Comparison of ENCODE assay signal across 26 mouse cellular contexts in the genomic region with DNA sequence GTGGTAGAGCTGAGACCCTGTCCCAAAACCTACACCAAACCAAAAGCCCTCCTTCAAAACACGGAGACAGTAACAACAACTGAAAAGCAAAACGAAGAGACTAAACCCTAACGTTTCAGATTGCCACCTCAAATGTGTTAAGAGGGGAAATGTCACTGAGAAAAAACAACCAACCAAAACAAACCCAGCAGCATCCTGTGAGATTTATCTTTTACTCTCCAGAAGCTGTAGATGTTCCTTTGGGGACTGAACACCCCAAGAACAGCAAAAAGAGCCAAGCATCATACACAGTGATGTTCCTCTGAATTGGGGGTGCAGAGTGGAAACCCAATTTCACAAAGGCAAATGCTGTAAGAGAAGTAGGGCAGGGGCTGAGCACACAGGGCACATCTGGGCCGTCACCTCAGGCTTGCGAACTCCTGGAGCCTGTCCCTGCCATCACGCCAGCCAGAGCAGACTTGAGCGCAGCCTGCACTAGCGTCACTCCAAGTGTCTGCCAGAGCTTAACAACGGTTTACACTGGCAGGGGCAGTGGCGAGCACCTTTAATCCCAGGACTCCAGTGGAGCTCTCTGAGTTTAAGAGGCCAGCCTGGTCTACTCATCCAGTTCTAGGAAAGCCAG. TPM values are rescaled to one million over a fixed set of nuclear protein-coding genes. Genes with fewer than 3 reads are reported as not detected.
DNase-seq lines count a peak whose midpoint lies in the region; ATAC-seq and TF ChIP-seq lines count a peak whose summit lies in the region.
"Had no signal": no experiment of that assay in that cellular context is flagged by ENCODE, and none has a peak within 500 bp of the region (broad histone marks: within the 10 kb centered on the region; RNA-seq: fewer than 3 reads in every experiment).

No protein-coding gene starts in this region.

- H3K27me3 ChIP-seq in spleen, adult 2 months (ENCODE audit: control insufficient read depth, insufficient read depth, low read length) = no peaks in the 10 kb centered on the region
- H3K27me3 ChIP-seq: hindbrain, embryonic 12.5 days; limb, embryonic 15.5 days; liver, embryonic 15.5 days; neural tube, embryonic 12.5 days had no signal

- WGBS in spleen, adult 2 months = 85% methylated on average over 10 of the region's 10 CpGs

- intact Hi-C loops in gastrocnemius, adult 2 months (cut with DNase I) = no loop called here

- peak; percentile 70 for DNase-seq in gastrocnemius, adult 2 months
- DNase-seq in gastrocnemius, postnatal 4 days (ENCODE audit: low spot score in 2 of 2) = no peak
- DNase-seq in spleen, adult 2 months (ENCODE audit: low read depth in 1 of 2, low spot score in 2 of 2) = no peak
- DNase-seq in spleen, postnatal 14 days (ENCODE audit: low spot score in 2 of 2) = no peak
- DNase-seq in naive thymus-derived CD4-positive, alpha-beta T cell, adult 2 months (ENCODE audit: low read depth) = peak; percentile 51
- DNase-seq in layer of hippocampus, adult 8-10 months (ENCODE audit: low spot score in 2 of 2) = no peak
- DNase-seq: cerebellum, adult 11-12 months; cerebellum, postnatal 10 days; forebrain, postnatal 0 days; heart, postnatal 36 days; kidney, adult 9 months; kidney, postnatal 10 days; layer of hippocampus, adult 9-11 months; lung, embryonic 14.5 days; lung, postnatal 14 days; right cerebral cortex, adult 18-20 months had no signal

- peaks cover 40% of the 10 kb centered on the region for H3K36me3 ChIP-seq in spleen, adult 2 months (ENCODE audit: control insufficient read depth, insufficient read depth, low read length)

- no peak overlapping the region for H3K4me3 ChIP-seq in gastrocnemius, adult 2 months
- H3K4me3 ChIP-seq in spleen, adult 2 months (ENCODE audit: extremely low read depth, insufficient read depth, insufficient read length) = no peak overlapping the region
- H3K4me3 ChIP-seq: erythroblast, embryonic 14.5 days; heart, embryonic 10.5 days; hindbrain, embryonic 12.5 days; limb, embryonic 10.5 days; limb, embryonic 15.5 days; liver, embryonic 15.5 days; neural tube, embryonic 12.5 days had no signal

- H3K27ac ChIP-seq in gastrocnemius, adult 2 months = peak overlapping the region; percentile 74
- peak overlapping the region; percentile 77 for H3K27ac ChIP-seq in spleen, adult 2 months (ENCODE audit: insufficient read depth, low read length)
- H3K27ac ChIP-seq: heart, embryonic 10.5 days; hindbrain, embryonic 12.5 days; hindbrain, postnatal 0 days; limb, embryonic 10.5 days; limb, embryonic 15.5 days; liver, embryonic 15.5 days; neural tube, embryonic 12.5 days had no signal

- peaks cover 7% of the 10 kb centered on the region; the same call in 1 of the 2 replicates for H3K4me1 ChIP-seq in spleen, adult 2 months (ENCODE audit: control insufficient read depth, insufficient read depth, insufficient read length)
- H3K4me1 ChIP-seq: heart, embryonic 10.5 days; hindbrain, embryonic 12.5 days; limb, embryonic 10.5 days; limb, embryonic 15.5 days; liver, embryonic 15.5 days; neural tube, embryonic 12.5 days had no signal

- no peak for TF ChIP-seq CTCF in gastrocnemius, adult 2 months (IDR thresholded peaks at IDR 0.05)
- TF ChIP-seq CTCF in spleen, adult 2 months (IDR thresholded peaks at IDR 0.05; ENCODE audit: extremely low read depth, insufficient read depth, insufficient read length, insufficient replicate concordance) = no peak

- peak; percentile 66 for ATAC-seq in CD4-positive, CD25-positive, alpha-beta regulatory T cell, adult 4 months
- ATAC-seq: forebrain, postnatal 0 days; hindbrain, postnatal 0 days; midbrain, embryonic 16.5 days had no signal

- no peak for TF ChIP-seq POLR2A in spleen, adult 2 months (IDR thresholded peaks at IDR 0.05; ENCODE audit: low read depth, low read length)

RNA-seq across cellular contexts. Expression of a gene that starts 17.8 kb away (rescaled TPM):
- 10 to 100 TPM; 28.6 to 49.6 TPM for total RNA-seq in gastrocnemius, adult 2 months (2021)
- total RNA-seq in gastrocnemius, postnatal 4 days (2021) = 10 to 100 TPM; 28.4 to 32.2 TPM
- polyA plus RNA-seq in spleen, adult 2 months (2012; rRNA removed) = 47.7 and 57.3 TPM in 2 replicates
- 10 to 100 TPM; 34.7 to 59.5 TPM for polyA plus RNA-seq in CD4-positive, CD25-positive, alpha-beta regulatory T cell, adult 4 months (2017; shearing (Covaris generic))
- 10 to 100 TPM; 84.7 to 96.8 (median 89.4) TPM for total RNA-seq in layer of hippocampus, adult 8-10 months (2022)

RNA-seq across cellular contexts. Expression of a gene that starts 23.9 kb away (rescaled TPM):
- total RNA-seq in gastrocnemius, adult 2 months (2021) = 10 to 100 TPM; 15.7 to 17.4 TPM
- total RNA-seq in gastrocnemius, postnatal 4 days (2021) = 10 to 100 TPM; 14.8 to 16.6 TPM
- 20.9 and 25.3 TPM in 2 replicates for polyA plus RNA-seq in spleen, adult 2 months (2012; rRNA removed)
- polyA plus RNA-seq in CD4-positive, CD25-positive, alpha-beta regulatory T cell, adult 4 months (2017; shearing (Covaris generic)) = 10 to 100 TPM; 21.1 to 33.0 TPM
- 10 to 100 TPM; 28.7 to 33.8 (median 30.8) TPM for total RNA-seq in layer of hippocampus, adult 8-10 months (2022)

Comparison
In these comparisons a context has a peak if more than half of its experiments do, and no peak if none do; other contexts are left out.
1. DNase-seq: peak in gastrocnemius, adult 2 months (single experiment) and naive thymus-derived CD4-positive, alpha-beta T cell, adult 2 months (single experiment); none in gastrocnemius, postnatal 4 days (0 of 2), spleen, adult 2 months (0 of 2), spleen, postnatal 14 days (0 of 2) and layer of hippocampus, adult 8-10 months (0 of 2).